Mouse (Mus musculus) lung, adult 18-20 months (tissue): ENCODE measurements around the gene Mgea5.
"Not testable (repeated sequence)": the region's sequence is repeated elsewhere in the genome, so short reads cannot be mapped to it uniquely, and the experiment has no call there.

Source experiments
- DNase-seq, 2 experiments: peaks; one replicate each; pipeline ENCODE4 v3.0.0; 2022; ENCODE audit warnings: mixed read lengths in 2 of 2

Mgea5 gene

GRCm38 (mm10) chr19:45783181-45783932, at the start of gene Mgea5:
TSS of gene Mgea5 (minus strand) at chr19:45783837.
- peak; percentile 99 for DNase-seq

DNA sequence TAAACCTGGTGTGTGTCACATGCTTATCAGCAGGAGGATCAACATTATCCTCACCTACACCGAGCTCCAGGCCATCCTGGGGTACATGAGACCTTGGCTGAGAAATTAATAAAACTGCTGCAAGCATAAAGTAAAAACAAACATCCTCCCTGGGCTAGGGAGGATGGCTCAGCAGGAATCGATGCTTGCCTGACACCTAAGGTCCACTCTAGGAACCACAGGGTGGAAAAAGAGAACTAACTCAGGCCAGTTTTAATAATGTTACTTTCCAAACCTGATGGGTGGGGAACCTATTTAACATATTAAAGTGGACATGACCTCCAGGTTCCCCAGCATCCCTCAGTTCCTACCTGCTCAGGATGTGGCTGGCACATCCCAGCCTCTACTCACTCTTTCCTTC, 47.0 kb upstream of the Mgea5 start:
- DNase-seq = no peak

- DNase-seq = no peak
These were observed 44.1 kb upstream of the Mgea5 start for GRCm38 (mm10) chr19:45827736-45828135.

GRCm38 (mm10) chr19:45827125-45827524, 43.5 kb upstream of the Mgea5 start:
- no peak for DNase-seq

DNA sequence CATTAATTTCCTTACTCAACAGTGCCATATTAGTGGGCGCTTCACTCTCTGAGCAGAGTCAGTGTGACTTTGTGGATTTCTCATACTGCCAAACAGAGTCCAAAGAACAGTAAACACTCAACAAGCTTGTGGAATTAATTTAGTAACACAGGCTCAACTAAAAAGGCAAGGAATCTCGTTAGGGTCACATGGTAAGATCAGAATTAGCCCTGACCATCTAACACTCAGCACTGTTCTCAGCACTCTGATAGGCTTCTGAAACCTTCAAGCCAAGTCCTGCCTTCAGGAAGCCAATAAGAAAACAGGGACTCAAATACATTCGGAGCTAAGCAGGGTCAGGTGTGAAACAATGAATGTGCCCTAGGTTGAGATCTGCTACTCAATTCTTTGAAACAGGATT, 42.5 kb upstream of the Mgea5 start:
- DNase-seq = no peak

GRCm38 (mm10) chr19:45821832-45822231, 38.2 kb upstream of the Mgea5 start:
- DNase-seq = no peak

GRCm38 (mm10) chr19:45817816-45818490, 34.3 kb upstream of the Mgea5 start:
- peak; percentile 54 to 65 for DNase-seq

GRCm38 (mm10) chr19:45816727-45817126, 33.1 kb upstream of the Mgea5 start:
- DNase-seq = no peak

DNA sequence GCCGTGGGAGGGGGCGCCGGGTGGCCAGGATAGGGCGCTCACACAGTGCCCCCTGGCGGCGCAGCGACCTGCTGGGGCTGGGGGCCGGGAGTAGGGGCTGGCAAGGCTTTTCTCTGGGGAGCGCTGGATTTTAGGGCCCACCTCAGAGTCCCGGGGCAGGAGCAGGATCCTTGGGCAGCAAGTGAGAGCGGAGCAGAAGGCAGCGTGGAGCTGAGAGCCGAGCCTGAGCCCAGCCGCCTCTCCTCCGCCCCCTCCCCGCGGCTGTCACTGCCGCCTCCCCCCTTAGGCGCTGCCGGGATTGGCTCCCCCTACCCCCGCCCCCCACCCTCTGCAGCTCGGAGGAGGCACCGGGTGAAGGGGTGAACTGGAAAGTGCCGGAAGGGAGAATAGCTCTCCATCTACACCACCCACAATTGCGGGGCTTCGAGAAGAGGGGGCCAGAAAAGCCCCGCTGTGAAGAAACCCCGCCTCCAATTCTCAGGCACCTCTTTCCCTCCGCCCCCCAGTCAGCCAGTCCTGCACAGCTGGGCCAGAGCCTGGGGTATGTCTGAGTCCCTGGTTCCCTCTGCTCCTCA, 32.3 kb upstream of the Mgea5 start, which contains the start of gene Kcnip2:
TSS of gene Kcnip2 (minus strand) at position 231 of the 575 bp plus-strand sequence.
- no peak for DNase-seq

GRCm38 (mm10) chr19:45815170-45815569, 31.5 kb upstream of the Mgea5 start:
- DNase-seq = no peak

DNA sequence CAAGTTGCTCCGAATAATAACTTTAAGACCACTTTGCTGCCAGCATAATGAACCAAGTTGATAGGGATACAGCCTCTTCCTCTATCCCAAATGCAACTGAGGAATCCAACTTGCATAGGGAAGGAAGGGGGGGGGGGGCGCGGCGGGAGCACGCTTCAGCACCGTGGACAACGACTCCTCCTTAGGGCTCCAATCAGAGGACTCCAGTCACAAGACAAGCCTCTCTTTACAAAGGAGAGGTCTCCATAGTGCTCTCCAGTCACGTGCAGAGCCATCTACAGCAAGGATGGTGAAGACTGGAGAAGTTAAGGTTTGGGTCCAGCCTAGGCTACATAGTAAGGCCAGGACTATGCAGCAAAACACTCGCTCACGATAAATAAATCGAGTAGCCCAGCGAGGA, 30.2 kb upstream of the Mgea5 start:
- no peak for DNase-seq

DNA sequence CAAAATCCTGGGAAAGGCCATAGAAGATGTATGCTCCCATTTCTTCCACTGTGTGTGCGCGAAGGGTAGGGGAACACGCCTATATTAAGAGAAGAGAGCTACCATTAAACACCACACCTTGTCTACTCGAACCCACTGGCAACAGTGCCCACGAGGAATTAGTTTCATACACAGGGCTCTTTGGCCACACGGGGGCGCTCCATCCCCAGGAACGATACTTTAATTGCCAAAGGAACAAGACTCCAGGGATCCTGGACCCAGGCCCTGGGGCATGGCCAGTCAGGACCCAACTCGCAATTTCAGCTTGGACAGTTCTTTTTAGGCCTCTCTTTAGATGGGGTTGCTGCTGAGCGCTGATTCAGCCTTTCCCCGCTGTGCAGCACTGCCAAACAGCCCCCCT, 29.6 kb upstream of the Mgea5 start:
- peak; percentile 76 to 86 for DNase-seq

DNA sequence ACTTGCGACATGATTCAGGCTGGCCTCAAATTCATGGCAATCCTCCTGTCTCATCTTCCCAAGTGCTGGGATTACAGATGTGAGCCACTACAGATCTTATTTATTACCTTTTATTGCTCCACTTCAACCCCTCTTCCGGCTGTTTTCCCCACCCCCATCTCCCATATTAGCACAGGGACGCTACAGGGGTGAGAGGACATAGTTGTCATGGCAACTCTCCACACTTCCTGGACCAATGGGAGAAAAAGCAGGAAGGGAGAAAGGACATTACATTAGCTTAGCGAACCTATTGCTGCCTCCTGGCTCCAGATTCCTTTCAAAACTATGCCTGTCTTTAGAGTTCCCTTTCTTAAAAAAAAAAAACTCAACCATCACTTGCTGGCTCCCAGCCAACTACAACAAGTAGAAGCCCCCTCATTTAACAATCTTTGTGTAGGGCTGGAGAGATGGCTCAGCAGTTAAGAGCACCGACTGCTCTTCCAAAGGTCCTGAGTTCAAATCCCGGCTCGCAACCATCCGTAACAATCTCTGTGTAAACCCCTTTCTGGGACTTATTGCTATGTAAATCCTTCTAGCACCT, 29.1 kb upstream of the Mgea5 start:
- no peak for DNase-seq

- peak; percentile 73 to 77 for DNase-seq
These were observed 28.5 kb upstream of the Mgea5 start for GRCm38 (mm10) chr19:45812115-45812514.

GRCm38 (mm10) chr19:45811028-45811674, 27.5 kb upstream of the Mgea5 start:
- no peak for DNase-seq

DNA sequence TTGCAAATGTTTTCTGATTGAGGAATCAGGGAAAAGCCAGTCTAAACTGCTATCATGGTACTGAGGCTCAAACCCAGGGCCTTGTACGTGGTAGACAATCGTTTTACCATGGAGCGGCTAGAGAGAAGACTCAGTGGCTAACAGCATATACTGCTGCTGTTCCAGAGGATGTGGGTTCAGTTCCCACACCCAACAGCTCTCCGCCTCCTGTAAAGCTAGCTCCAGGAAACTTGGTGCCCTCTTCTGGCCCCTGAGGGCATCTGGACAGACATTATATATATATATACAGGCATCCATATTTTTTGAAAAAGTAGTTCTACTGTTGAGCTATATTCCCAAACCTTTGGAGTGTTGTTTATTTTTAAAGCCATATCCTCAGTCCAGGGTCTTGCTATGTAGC, 24.1 kb upstream of the Mgea5 start:
- DNase-seq = no peak

DNA sequence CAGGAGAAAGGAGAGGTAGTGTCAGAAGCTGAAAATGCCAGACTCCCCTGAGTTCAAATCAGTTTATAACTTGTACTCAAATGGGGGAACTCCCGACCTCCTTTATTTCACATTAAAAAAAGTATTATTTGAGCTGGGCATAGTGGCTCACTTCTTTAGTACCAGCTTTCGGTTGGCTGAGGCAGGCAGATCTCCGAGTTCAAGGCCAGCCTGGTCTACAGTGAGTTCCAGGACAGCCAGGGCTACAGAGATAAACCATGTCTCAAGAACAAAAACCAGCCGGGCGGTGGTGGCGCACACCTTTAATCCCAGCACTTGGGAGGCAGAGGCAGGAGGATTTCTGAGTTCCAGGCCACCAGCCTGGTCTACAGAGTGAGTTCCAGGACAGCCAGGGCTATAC, 22.2 kb upstream of the Mgea5 start:
- not testable (repeated sequence) for DNase-seq

- no peak for DNase-seq
These were observed 21.1 kb upstream of the Mgea5 start for GRCm38 (mm10) chr19:45804593-45805368.

DNA sequence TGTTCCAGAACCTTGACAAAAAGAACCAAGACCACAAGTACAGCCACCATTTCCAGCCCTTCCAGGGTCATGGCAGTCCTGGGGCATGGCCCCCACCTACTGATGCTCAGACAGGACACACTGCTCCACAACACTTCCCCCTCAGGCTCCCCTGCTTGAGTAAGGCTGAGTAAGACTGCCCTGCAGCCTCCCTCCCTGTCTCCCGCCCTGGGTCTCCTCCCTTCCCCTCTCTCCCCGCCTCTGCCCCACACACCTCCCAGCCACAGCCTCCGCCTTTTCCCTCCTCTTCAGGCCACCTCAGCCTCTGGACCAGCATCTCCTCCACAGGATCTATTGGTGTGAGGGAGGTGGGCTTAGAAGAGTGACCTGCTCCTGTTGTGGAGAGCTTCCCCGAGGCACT, 19.8 kb upstream of the Mgea5 start:
- DNase-seq = no peak

DNA sequence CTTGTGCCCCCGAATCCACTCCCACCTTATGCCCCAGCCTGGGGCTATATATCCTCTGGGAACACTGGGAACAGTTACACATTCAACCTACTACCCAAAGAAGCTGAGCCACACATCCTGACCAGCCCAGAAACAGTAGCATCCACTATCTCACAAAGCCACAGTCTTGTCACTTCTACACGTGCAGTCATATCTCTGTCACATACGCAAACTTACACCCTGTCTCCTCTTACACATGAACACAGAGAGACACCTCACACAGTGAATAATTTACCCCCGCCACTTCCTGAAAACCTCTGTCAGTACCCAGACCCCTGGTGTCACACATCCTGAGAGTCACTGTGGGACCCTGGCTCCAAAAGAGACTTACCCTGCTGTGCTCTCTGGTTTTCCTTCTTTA, 19.1 kb upstream of the Mgea5 start:
- no peak for DNase-seq

- no peak for DNase-seq
These were observed 13.2 kb upstream of the Mgea5 start for GRCm38 (mm10) chr19:45796879-45797278.

DNA sequence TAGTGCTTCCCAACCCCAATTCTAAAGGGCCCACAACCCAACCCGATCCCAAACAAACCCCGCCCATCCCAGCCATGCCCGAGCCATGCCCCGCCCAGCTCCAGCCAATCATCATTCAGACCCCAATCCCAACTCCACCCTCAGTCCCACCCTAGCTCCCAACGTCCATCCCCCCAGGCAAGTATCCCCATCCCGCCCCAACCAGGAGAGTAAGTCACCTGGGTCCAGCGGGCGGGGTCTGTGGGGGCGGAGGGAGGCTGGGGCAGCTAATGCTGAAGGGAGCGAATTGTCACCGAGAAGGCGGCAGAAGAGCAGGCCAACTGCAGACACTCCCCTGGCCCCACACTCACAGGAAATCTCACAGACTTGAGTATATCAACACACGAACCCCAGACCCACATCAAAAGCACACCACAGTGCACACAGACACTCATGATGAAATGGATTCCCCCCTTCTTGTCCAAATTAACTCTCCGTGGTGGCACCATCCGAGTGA, 12.5 kb upstream of the Mgea5 start:
- peak; percentile 63 to 74 for DNase-seq
